Mouse (Mus musculus) small intestine, adult 2 months (tissue): ENCODE data around the gene Tsx.

ENCODE experiments used
- CTCF ChIP-seq: fragments of 200-500 bp; IDR thresholded peaks from 2 replicates; pipeline ENCODE4 v1.5.1; 2012; ENCODE audit warnings: low read depth, mild to moderate bottlenecking, control low read depth, inconsistent platforms, low read length, moderate library complexity, mixed read lengths; ENCODE audit not compliant: insufficient replicate concordance, insufficient read length; ENCODE audit errors: extremely low read depth
- POLR2A ChIP-seq: fragments of 200-500 bp; IDR thresholded peaks from 2 replicates; pipeline ENCODE4 v1.6.1; 2012; ENCODE audit warnings: low read depth, mild to moderate bottlenecking, control low read depth, inconsistent platforms, low read length, moderate library complexity

GRCm38 (mm10) chrX:103414167-103414566 is at the start of gene Tsx:
- TF ChIP-seq CTCF (no peak), POLR2A (no peak)
